Mouse (Mus musculus) thymus, adult 2 months (tissue): Measurements from ENCODE around the gene Nrp2.

ENCODE experiments used
- CTCF ChIP-seq: fragments of 200-500 bp; IDR thresholded peaks from 2 replicates; pipeline ENCODE4 v1.5.1; 2012; ENCODE audit warnings: mild to moderate bottlenecking, control low read depth, low read length, moderate library complexity, borderline replicate concordance; ENCODE audit not compliant: control insufficient read depth, poor library complexity, insufficient read depth; ENCODE audit errors: extremely low read depth
- POLR2A ChIP-seq: fragments of 200-500 bp; IDR thresholded peaks from 2 replicates; pipeline ENCODE4 v1.6.1; 2012; ENCODE audit warnings: mild to moderate bottlenecking, low read length, control low read depth, moderate library complexity; ENCODE audit not compliant: control insufficient read depth, poor library complexity, insufficient read depth; ENCODE audit errors: extremely low read depth

- TF ChIP-seq CTCF: no peak
- TF ChIP-seq POLR2A: no peak
Measured at GRCm38 (mm10) chr1:62859098-62859497, 156.0 kb downstream of the Nrp2 start.
